Mouse (Mus musculus) G1E (cell line): ENCODE results near the gene Ugcg.

Experiments
- CTCF ChIP-seq: IDR thresholded peaks from 2 replicates; pipeline ENCODE4 v1.5.1; 2012; ENCODE audit warnings: low read depth, low read length, inconsistent platforms, mixed read lengths
- GATA1 ChIP-seq: IDR thresholded peaks from 2 replicates; pipeline ENCODE4 v1.6.1; 2012; ENCODE audit warnings: borderline replicate concordance, low read length, inconsistent platforms, mixed read lengths
- GATA2 ChIP-seq: IDR thresholded peaks from 2 replicates; pipeline ENCODE4 v1.6.1; 2012; ENCODE audit warnings: low read depth, low read length, inconsistent platforms, borderline replicate concordance
- POLR2AphosphoS5 ChIP-seq: IDR thresholded peaks from 2 replicates; pipeline ENCODE4 v1.6.1; 2012; ENCODE audit warnings: low read depth, low read length, inconsistent platforms; ENCODE audit not compliant: insufficient replicate concordance

DNA sequence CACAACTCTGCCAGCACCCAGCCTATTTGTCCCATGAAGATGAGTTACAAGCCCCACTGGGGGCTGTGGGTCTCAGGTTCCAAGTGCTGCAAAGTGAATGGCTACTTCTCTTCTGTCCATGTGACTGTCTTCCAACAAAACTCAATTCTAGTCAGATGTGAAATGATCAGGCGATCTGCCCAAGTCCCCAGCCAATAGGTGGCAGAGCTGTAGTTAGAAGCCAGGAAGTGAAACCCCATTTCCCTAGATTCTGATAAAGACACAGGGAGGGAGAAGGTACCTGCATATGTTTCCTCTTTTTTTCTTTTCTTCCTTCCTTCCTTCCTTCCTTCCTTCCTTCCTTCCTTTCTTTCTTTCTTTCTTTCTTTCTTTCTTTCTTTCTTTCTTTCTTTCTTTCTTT lies 70.7 kb downstream of the Ugcg start:
- TF ChIP-seq CTCF = no peak
- no peak for TF ChIP-seq GATA2
- TF ChIP-seq GATA1 = no peak
- TF ChIP-seq POLR2AphosphoS5 = no peak
